Mouse (Mus musculus): ENCODE measurements around the gene Actn4. TPM values are rescaled to one million over a fixed set of nuclear protein-coding genes. Genes with fewer than 3 reads are reported as not detected.
A peak's percentile ranks its signal among the peaks of the same experiment; 100 is the strongest.
"Not testable (repeated sequence)": the region's sequence is repeated elsewhere in the genome, so short reads cannot be mapped to it uniquely, and the experiment has no call there.

Gene Actn4
- polyA plus RNA-seq, 1 experiment: 243 TPM

- Histone ChIP-seq H3K27ac (ENCODE audit: control insufficient read depth, insufficient read depth, low read length) (no peak overlapping the region), H3K36me3 (ENCODE audit: control insufficient read depth, insufficient read depth, low read length) (peaks cover 53% of the 10 kb centered on the region)
- DNase-seq: peak; percentile 21
Observed at GRCm38 (mm10) chr7:28893643-28894265, 68.4 kb downstream of the Actn4 start.

GRCm38 (mm10) chr7:28892601-28893000 lies 69.5 kb downstream of the Actn4 start:
- WGBS: 97% methylated on average over 17 of the region's 17 CpGs
- Histone ChIP-seq H3K36me3 (ENCODE audit: control insufficient read depth, insufficient read depth, low read length) (peaks cover 42% of the 10 kb centered on the region), H3K4me3 (ENCODE audit: control insufficient read depth, insufficient read depth, low read length) (no peak overlapping the region), H3K4me1 (replicated peaks; ENCODE audit: control insufficient read depth, insufficient read depth, low read length) (peaks cover 11% of the 10 kb centered on the region; the same call in 1 of the 2 replicates), H3K27me3 (ENCODE audit: control insufficient read depth, insufficient read depth, low read length) (peaks cover 4% of the 10 kb centered on the region; the same call in 1 of the 2 replicates), H3K27ac (ENCODE audit: control insufficient read depth, insufficient read depth, low read length) (no peak overlapping the region)
- TF ChIP-seq POLR2A (IDR thresholded peaks at IDR 0.05; ENCODE audit: control insufficient read depth, extremely low read depth, insufficient read depth, low read length, poor library complexity) (no peak), CTCF (IDR thresholded peaks at IDR 0.05; ENCODE audit: borderline replicate concordance, control insufficient read depth, extremely low read depth, insufficient read depth, low read length, poor library complexity) (no peak)
- DNase-seq: no peak

More at GRCm38 (mm10) chr7:28893643-28894265, 68.4 kb downstream of the Actn4 start:
- WGBS: 89% methylated on average over 7 of the region's 7 CpGs
- peaks cover 7% of the 10 kb centered on the region; the same call in 1 of the 2 replicates for H3K4me1 ChIP-seq (replicated peaks; ENCODE audit: control insufficient read depth, insufficient read depth, low read length)
- H3K27me3 ChIP-seq (ENCODE audit: control insufficient read depth, insufficient read depth, low read length): no peaks in the 10 kb centered on the region
- TF ChIP-seq POLR2A (IDR thresholded peaks at IDR 0.05; ENCODE audit: control insufficient read depth, extremely low read depth, insufficient read depth, low read length, poor library complexity): no peak
- TF ChIP-seq CTCF (IDR thresholded peaks at IDR 0.05; ENCODE audit: borderline replicate concordance, control insufficient read depth, extremely low read depth, insufficient read depth, low read length, poor library complexity): no peak
- no peak overlapping the region for H3K4me3 ChIP-seq (ENCODE audit: control insufficient read depth, insufficient read depth, low read length)

GRCm38 (mm10) chr7:28888701-28889161 lies 73.4 kb downstream of the Actn4 start:
- H3K4me1 ChIP-seq (replicated peaks; ENCODE audit: control insufficient read depth, insufficient read depth, low read length): peaks cover 11% of the 10 kb centered on the region; the same call in 1 of the 2 replicates
- no peak overlapping the region for H3K27ac ChIP-seq (ENCODE audit: control insufficient read depth, insufficient read depth, low read length)
- WGBS: 15% methylated on average over 27 of the region's 27 CpGs
- H3K36me3 ChIP-seq (ENCODE audit: control insufficient read depth, insufficient read depth, low read length): peaks cover 4% of the 10 kb centered on the region; the same call in 1 of the 2 replicates
- peaks cover 4% of the 10 kb centered on the region; the same call in 1 of the 2 replicates for H3K27me3 ChIP-seq (ENCODE audit: control insufficient read depth, insufficient read depth, low read length)
- no peak for TF ChIP-seq CTCF (IDR thresholded peaks at IDR 0.05; ENCODE audit: borderline replicate concordance, control insufficient read depth, extremely low read depth, insufficient read depth, low read length, poor library complexity)
- no peak for TF ChIP-seq POLR2A (IDR thresholded peaks at IDR 0.05; ENCODE audit: control insufficient read depth, extremely low read depth, insufficient read depth, low read length, poor library complexity)
- H3K4me3 ChIP-seq (ENCODE audit: control insufficient read depth, insufficient read depth, low read length): peak overlapping the region; percentile 6; the same call in 1 of the 2 replicates
- DNase-seq: no peak

- H3K36me3 ChIP-seq (ENCODE audit: control insufficient read depth, insufficient read depth, low read length): no peaks in the 10 kb centered on the region
- peaks cover 4% of the 10 kb centered on the region; the same call in 1 of the 2 replicates for H3K27me3 ChIP-seq (ENCODE audit: control insufficient read depth, insufficient read depth, low read length)
Observed at GRCm38 (mm10) chr7:28886486-28886885, 75.7 kb downstream of the Actn4 start.

GRCm38 (mm10) chr7:28883704-28884103 lies 78.4 kb downstream of the Actn4 start:
- not testable (repeated sequence) for H3K27ac ChIP-seq (ENCODE audit: control insufficient read depth, insufficient read depth, low read length); DNase-seq; H3K4me3 ChIP-seq (ENCODE audit: control insufficient read depth, insufficient read depth, low read length); H3K27me3 ChIP-seq (ENCODE audit: control insufficient read depth, insufficient read depth, low read length); H3K36me3 ChIP-seq (ENCODE audit: control insufficient read depth, insufficient read depth, low read length)
- 96% methylated on average over 4 of the region's 4 CpGs for WGBS
- H3K4me1 ChIP-seq (replicated peaks; ENCODE audit: control insufficient read depth, insufficient read depth, low read length): peaks cover 22% of the 10 kb centered on the region

More at GRCm38 (mm10) chr7:28886486-28886885, 75.7 kb downstream of the Actn4 start:
- TF ChIP-seq CTCF (IDR thresholded peaks at IDR 0.05; ENCODE audit: borderline replicate concordance, control insufficient read depth, extremely low read depth, insufficient read depth, low read length, poor library complexity): no peak
- no peak for TF ChIP-seq POLR2A (IDR thresholded peaks at IDR 0.05; ENCODE audit: control insufficient read depth, extremely low read depth, insufficient read depth, low read length, poor library complexity)
- WGBS: 44% methylated on average over 14 of the region's 14 CpGs
- H3K4me3 ChIP-seq (ENCODE audit: control insufficient read depth, insufficient read depth, low read length): no peak overlapping the region
- no peak overlapping the region for H3K27ac ChIP-seq (ENCODE audit: control insufficient read depth, insufficient read depth, low read length)
- H3K4me1 ChIP-seq (replicated peaks; ENCODE audit: control insufficient read depth, insufficient read depth, low read length): peaks cover 15% of the 10 kb centered on the region; the same call in 1 of the 2 replicates
- no peak for DNase-seq

- Histone ChIP-seq H3K4me1 (replicated peaks; ENCODE audit: control insufficient read depth, insufficient read depth, low read length) (peaks cover 18% of the 10 kb centered on the region), H3K27ac (ENCODE audit: control insufficient read depth, insufficient read depth, low read length) (no peak overlapping the region), H3K36me3 (ENCODE audit: control insufficient read depth, insufficient read depth, low read length) (no peaks in the 10 kb centered on the region), H3K27me3 (ENCODE audit: control insufficient read depth, insufficient read depth, low read length) (no peaks in the 10 kb centered on the region), H3K4me3 (ENCODE audit: control insufficient read depth, insufficient read depth, low read length) (no peak overlapping the region)
- TF ChIP-seq CTCF (IDR thresholded peaks at IDR 0.05; ENCODE audit: borderline replicate concordance, control insufficient read depth, extremely low read depth, insufficient read depth, low read length, poor library complexity): no peak
- no peak for TF ChIP-seq POLR2A (IDR thresholded peaks at IDR 0.05; ENCODE audit: control insufficient read depth, extremely low read depth, insufficient read depth, low read length, poor library complexity)
- WGBS: 77% methylated on average over 11 of the region's 11 CpGs
- no peak for DNase-seq
Observed at GRCm38 (mm10) chr7:28883039-28883438, 79.1 kb downstream of the Actn4 start.
